Mouse (Mus musculus) mesoderm, embryonic 11.5 days (tissue): ENCODE results near the gene Mr1.
"Not testable (repeated sequence)": the region's sequence is repeated elsewhere in the genome, so short reads cannot be mapped to it uniquely, and the experiment has no call there.

Experiments used
- DNase-seq: peaks from one replicate; pipeline ENCODE4 v3.0.0-alpha.2; 2012; ENCODE audit warnings: low read depth, low spot score

Mr1 gene

DNA sequence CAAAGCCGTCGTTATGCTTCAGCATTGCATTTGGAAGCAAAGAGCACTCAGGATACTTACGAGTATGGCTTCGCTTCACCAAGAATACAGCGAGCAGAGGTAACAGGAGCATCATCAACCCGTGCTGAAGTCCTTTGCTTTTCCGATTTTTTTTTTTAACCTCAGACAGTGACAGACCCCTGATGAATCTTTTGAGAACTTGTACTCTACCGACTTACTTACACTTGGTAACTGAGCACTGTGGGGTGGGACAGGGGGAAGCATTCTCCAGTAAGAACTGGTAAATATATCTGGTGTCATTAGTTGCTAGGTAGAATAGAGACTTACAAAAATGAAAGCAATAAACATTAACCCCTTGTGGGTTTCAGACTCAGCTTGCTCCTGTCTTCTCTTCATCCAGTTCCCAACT is at the start of gene Mr1:
Gene Mr1 (minus strand): TSS at position 243 of the 409 bp plus-strand sequence.
- DNase-seq = peak; percentile 59

DNA sequence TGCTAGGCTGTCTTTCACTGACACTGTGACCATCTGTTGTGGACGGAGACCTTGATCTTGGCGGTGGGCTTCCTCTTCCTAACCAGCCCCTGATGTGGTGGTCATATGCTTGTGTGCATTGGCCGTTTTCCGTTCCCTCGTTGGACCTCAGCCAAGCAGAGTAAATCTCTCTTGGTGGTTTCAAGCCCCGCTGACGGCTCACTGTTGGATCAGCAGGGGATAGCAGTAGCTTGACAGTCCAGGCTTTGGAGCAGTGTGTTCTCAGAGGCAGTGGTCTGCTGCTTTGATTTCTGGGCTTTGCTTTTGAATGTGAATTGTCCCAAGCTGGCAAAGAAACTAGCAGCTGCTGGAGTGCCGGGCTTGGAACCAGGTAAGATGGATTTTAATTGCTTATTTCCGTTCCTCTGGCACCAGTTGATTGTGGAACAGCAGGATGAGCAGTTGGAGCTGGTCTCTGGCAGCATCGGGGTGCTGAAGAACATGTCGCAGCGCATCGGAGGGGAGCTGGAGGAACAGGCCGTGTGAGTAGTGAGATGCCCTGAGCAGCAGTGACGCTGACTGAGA is 46.3 kb upstream of the Mr1 start:
- DNase-seq = no peak

DNA sequence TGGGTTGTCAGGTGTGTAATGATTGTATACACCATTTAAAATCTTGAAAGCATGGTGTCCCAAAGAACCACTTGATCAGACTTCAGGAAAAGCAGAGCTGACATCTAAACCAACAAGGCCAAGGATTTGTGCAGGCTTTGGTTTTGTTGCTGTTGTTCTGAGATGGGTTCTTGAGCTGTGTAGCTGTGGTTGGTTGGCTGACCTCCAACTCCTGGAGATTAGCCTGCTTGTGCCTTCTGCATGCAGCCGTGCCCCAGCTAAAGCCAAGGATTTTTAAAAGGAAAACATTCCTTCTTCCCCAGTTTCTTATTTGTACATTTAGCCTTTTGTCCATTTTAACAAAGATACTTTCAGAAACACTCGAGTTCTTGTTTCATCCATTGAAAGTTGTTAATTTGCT is 45.1 kb upstream of the Mr1 start:
- DNase-seq = no peak

DNA sequence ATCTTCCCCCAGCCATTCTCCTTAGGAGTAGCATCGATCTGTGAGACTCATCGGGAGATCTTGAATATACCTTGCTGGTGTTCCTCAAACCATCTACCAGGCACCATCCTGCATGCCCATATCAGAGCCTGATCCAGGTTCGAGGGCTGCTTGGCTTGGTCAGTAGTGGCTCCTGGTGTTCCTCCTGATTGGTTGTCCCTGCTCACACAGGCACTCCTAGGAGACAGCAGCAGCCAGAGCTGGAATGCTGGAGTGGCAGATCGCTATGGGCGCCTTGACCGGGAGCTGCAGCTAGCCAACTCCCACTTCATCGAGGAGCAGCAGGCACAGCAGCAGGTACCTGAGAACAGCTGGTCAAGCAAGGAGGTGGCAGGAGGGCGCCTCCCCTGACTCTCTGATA is 44.6 kb upstream of the Mr1 start:
- no peak for DNase-seq

DNA sequence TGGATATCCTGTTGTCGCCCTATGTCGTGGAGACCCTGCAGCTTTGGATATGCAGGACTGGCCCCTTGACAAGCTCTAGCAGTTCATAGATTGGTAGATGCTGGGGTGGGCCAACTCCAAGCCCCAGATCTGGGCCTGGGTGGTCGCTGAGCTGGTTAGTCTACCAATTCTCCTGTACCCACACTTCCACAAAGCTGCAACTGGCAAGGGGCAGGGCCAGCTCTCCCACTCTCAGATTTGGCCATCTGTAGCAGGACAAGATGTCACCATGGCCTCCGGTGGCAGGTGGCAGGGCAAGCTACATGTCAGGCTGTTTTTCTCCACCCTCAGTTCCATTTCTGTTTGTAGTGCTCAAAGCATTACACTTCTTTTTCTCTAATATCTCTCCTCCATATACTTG is 42.0 kb upstream of the Mr1 start:
- no peak for DNase-seq

DNA sequence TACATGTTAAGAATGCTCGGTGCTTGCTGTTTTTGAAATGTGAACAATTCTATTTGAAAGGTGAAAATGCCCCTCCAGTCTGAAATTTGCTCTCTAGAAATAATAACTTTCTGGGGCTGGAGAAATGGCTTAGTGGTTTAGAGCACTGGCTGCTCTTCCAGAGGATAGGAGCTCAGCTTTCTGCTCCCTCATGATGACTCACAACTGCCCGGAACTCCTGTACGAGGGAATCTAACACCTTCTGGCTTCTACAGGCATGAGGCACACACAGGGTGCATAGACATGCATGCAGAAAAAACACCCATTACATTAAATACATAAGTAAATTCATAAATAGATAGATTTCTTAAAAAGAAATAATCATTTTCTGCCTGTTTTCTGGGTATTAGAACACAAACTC is 37.6 kb upstream of the Mr1 start:
- no peak for DNase-seq

DNA sequence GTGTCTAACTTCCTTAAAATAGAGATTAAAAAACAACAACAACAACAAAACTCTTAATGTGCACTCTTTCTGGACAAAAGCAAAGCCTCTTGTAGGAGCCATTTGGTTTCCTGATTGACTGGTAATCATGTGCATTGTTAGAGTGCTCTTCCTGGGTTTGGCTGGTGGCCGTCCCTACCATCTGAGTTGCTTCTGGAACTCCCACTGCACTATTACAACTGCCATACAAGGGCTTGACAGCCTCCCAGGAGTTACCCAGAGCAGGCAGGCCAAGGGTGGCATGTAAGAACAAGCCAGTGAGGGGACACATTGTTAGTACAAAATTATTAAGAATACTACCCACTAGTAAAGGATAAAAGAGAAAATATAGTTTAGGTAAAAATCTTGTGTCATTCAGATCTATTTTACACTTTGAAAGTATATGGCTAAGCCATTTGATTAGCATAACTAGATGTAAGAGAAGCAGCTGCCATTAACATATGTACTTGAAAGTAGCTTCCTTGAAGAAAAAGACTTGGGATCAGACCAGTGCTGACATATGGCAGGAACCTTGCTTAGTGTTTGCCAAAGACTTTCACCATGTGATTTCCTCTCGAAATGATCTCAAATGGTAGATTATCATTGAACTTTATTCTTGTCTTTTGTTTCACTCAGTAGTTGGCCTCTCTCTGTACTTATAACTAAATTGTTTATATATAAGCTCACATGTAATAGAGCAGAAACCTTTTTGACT is 31.7 kb upstream of the Mr1 start:
- DNase-seq = no peak

DNA sequence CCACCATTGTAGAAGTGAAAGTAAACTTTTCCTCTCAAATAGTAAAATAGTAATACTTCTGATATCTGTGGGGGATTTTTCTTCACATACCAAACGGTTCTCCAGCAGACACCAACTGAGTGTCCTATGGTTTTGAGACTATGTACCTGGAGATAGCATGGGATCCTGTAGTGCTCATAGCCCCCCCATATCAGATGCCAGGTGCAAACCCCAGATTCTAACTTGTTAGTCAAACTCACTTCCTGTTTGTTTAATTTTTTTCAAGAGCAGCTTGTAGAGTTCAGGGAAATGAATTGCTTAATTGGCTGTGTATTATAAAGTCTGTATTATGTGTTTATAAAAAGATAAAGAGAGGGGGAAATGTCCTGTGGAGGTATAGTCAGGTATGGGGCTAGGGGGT is 27.8 kb upstream of the Mr1 start:
- no peak for DNase-seq

DNA sequence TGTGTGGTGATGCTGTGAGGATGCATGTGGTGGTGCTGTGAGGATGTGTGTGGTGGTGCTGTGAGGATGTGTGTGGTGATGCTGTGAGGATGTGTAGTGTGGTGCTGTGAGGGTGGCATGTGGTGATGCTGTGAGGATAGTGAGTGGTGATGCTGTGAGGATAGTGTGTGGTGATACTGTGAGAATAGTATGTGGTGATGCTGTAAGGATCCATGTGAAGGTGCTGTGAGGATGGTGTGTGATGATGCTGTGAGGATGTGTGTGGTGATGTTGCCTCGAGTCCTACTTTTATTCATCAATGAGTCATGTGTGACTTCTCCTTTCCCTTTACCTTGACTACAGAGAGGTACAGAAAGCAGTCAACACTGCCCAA is 27.0 kb upstream of the Mr1 start:
- not testable (repeated sequence) for DNase-seq

DNA sequence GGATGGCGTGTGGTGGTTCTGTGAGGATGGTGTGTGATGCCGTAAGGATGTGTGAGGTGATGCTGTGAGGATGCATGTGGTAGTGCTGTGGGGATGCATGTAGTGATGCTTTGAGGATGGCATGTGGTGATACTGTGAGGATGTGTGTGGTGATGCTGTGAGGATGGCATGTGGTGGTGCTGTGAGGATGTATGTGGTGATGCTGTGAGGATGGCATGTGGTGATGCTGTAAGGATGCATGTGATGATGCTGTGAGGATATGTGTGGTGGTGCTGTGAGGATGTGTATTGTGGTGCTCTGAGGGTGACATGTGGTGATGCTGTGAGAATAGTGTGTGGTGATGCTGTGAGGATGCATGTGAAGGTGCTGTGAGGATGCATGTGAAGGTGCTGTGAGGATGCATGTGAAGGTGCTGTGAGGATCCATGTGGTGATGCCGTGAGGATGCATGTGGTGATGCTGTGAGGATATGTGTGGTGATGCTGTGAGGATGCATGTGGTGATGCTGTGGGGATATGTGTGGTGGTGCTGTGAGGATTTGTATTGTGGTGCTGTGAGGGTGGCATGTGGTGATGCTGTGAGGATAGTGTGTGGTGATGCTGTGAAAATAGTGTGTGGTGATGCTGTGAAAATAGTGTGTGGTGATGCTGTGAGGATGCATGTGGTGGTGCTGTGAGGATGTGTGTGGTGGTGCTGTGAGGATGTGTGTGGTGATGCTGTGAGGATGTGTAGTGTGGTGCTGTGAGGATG is 26.5 kb upstream of the Mr1 start:
- no peak for DNase-seq

DNA sequence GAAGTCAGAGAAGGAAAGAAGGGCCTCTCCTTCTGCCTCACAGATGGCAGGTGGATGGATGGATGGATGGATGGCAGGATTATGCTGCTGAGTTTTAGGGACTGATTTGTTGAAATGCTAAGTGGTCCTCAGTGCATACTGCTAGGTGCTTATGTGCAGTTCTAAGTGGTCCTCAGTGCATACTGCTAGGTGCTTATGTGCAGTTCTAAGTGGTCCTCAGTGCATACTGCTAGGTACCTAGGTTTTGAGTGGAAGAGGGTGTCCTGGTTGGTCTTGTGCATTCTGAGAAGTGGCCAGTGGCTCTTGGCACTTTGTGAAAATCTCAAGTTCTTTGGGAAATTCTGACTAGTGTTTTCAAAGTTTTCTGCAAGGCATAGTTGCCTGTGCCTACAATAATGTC is 23.3 kb upstream of the Mr1 start:
- no peak for DNase-seq

DNA sequence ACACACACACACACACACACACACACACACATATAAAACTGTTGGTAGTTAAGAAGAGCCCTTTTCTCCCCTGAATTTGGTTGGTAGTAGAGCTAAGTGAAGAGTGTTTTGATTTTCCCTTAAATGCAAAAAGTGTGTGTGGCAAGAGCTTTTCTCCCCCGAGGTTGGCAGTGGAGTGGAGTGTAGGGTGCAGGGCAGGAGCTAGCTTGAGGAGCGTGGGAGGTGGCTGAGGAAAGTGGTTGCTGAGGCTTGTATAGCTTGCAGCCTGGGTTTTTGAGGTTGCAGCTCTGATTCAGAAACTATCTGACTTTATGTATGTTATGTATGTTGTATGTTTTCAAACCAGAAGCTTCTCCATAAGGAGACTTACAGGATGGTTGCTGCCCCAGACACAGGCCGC is 20.8 kb upstream of the Mr1 start:
- DNase-seq = no peak

DNA sequence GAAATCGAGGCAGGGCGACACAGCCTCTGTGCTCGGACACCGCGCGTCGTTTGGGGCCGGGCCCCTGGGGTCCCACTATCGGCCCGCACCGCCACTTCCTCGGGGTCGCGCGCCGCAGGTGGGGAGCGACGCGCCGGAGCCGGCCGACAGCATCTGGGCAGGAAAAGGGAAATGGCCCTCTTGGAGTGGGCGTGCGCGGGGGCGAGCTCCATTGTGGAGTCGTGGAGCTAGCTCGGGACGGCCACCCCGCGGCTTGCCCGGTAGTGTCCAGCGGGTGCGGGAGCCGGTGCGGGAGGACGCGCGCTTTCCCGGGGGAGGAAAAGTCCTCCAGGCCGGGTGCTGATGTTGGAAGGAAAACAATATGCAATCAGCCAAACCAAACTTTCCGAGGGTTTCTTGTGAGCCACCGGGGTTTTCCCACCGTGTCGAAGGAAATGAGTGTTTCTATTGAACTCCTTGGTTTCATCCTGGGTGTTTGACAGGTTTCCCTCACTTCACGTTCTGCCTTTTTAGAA is 12.4 kb upstream of the Mr1 start:
- DNase-seq = peak; percentile 51

DNA sequence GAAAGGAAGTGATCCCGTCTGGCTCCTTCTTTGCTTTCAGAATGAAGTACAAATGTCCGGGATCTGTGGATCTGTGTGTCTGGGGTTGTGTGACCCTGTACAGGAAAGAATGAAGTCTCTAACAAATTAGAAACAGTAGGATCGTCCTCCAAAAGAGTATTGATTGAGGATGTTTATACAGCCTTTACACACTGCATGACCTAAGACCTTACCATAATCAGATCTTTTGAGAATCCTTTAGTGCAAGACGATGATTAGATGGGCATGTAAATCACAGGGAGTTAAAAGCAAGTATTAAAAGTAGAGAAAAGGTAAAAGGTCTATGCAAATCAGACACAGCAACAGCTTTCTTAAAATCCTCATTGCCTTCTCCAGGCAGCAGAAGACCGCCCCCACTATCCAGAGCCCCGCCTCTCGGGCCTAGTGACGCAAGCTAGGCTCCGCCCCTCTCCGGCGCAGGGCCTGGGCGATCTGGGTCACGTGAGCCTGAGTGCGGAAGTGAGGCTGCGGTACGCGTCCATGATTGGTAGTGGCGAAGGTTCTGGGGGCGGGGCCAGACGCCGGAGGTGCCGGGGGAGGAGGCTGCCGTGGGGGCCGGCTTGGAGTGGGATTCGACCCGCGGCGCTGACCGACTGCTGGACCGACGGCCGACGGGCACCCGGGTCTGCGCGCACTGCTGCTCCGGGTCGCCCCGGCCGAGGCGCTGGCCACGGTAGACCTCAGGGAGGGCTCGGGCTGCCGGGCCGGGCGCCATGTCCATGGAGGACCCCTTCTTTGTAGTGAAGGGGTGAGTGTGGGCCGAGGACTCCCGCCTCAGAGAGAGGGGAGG is 11.7 kb upstream of the Mr1 start, which contains the start of gene Stx6:
Gene Stx6 (plus strand): TSS at position 575 of the 829 bp plus-strand sequence.
- DNase-seq = peak; percentile 98

DNA sequence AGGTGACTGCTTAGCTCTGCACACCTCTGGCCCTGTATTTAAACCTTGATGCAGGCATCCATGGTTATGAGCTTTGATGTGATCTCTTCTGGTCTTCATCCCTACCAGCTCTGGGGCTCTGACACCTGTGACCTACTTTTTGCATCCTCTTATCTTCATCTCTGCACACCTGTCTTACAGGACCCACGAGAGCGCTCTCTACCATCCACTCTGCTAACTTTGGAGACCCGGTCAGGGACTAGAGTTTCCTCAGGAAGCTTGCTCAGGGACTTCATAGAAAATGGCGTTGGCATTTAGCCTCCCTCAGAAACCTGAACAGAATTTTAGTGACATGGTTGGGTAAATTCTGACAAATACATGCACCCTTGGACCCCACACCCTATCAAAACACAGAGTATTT is 7.3 kb upstream of the Mr1 start:
- DNase-seq = no peak

DNA sequence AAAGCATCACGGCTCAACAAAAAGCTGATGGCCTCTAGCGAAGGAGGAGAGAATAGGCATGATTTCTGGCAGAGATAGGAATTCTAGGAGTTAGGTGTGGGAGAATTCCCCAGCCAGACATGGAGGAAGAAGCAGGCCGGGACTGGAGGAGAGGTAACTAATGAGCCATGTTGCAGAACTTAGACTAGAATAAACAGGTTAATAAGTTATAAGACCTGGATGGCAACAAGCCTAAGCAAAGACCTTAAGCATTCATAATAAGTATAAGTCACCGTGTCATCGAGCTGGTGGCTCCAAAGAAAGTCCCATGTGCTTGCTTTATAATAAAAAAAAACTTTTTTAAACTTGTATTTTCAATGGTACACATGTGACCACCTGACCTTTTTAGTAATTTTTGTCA is 4.2 kb upstream of the Mr1 start:
- no peak for DNase-seq

DNA sequence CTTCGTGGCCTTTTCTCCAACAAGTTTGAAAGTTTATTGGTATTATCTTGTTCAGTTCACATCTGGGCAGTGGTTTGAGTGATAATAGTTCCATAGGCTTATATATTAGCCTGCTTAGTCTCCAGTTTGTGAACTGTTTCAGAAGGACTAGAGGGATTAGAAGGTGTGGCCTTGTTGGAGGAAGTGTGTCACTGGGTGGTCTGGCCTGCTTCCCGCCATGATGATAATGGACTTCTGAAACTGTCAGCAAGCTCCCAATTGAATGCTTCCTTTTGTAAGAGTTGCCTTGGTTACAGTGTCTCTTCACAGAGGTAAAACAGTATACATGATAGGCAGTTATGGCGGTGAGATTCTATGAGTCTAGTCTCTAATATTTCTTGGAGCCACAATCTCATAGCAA is 2.8 kb upstream of the Mr1 start:
- no peak for DNase-seq

DNA sequence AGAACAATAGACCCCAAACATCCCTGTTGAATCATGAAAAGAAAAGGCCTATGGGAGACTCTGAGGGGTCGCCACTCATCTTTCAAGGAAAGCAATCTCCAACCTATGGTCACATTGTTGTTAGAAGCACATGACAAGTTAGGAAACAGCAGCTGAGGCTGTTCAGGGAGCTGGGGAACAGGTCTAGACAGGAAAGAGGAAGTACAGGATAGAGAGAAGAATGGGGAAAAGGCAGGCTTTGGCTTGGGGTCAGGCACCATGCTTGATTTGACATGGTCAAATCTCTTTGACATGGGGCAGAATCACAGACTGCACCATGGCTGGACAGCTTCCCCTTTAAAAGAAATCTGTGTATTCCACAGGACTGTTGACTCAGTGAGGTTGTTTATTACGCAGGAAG is 614 bp upstream of the Mr1 start:
- DNase-seq = no peak

DNA sequence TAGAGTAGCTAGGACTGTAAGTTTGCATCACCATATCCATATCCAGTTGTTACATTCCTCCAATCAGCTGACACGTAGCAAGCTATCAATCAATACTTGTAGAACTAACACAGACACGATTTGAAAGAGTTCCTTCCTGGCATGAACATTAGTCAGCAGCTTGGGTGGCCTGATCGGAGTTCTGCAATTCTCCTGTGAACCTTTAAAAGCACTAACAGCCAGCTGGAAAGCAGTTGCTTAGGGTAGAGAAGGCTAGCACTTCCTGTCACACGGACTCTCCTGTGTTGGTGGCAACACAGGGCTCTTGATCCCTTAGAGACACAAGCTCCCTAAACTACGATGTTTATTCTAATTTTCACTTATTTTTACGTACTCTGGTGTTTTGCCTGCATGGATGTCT is 994 bp downstream of the Mr1 start:
- DNase-seq = peak; percentile 12

DNA sequence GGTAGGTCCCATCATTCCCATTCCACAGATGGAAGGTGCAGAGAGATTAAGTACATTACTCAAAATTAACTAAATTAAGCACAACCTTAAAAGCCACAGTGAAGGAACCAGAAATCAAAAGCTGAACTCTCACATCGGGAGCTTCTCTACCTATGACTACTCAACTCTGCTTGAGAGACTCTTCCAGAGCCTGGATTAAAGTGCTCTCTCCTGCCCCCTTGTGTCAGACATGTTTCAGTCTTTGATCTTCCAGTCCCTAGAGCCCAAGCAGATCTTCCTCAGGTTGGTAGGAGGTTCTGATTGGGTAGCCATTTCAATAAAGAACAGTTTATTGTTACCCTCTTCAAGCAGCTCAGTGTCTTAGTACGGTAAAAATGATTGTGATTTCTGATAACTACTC is 6.5 kb downstream of the Mr1 start:
- peak; percentile 41 for DNase-seq

DNA sequence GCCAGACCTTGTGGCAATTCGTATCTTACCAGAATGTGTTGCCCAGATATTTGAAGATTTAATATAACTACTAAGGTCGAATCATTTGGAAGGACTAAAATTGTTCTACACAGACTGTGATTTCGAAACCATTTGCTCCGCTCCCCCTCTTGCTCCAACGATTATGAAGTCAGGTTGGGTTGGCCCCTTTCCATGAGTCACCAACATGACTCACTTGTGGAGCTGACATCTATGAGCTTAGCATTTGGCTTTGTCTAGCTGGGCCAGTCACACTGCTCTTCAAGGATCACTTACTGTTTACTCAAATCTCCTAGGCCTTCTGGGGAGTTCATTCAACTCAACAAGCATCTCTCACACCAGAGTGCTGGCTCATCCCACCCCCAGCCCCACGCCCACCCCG is 7.8 kb downstream of the Mr1 start:
- DNase-seq = no peak

DNA sequence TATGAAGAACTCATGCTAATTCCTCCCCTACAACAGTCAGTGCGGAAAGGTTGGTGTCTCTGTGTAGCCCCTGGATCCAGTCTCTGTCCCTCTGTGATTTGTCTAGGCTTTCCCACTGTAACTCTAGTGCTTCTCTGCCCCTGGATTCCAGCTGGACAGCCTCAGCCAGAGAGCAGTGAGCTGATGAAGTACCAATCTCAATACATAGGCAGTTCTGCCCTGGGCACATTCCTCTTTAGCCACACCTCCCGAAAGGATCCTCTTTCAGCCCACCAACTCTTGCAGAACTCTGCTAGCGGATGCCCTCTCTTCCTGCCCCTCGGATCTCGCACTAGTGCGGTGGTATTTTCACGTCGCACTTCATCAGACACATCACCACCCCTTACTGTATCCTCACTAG is 11.7 kb downstream of the Mr1 start:
- DNase-seq = peak; percentile 41
